Mouse (Mus musculus) heart, postnatal 4 days (tissue): ENCODE data around the gene Ephx4. TPM values are rescaled to one million over a fixed set of nuclear protein-coding genes. Genes with fewer than 3 reads are reported as not detected.
A peak's percentile ranks its signal among the peaks of the same experiment; 100 is the strongest.
"Not testable (repeated sequence)": the region's sequence is repeated elsewhere in the genome, so short reads cannot be mapped to it uniquely, and the experiment has no call there.

ENCODE experiments used
- DNase-seq: peaks from one replicate; pipeline ENCODE4 v3.0.0; 2021
- total RNA-seq, 2 experiments: library from RNA; stranded (reverse); gene quantifications; 2 replicates each; pipeline ENCODE4 v1.2.3; 2021

Ephx4 gene
- total RNA-seq: under 1 TPM; 0.36 to 0.62 TPM

- DNase-seq: no peak
These were observed at the start of gene Ephx4 for GRCm38 (mm10) chr5:107402436-107402835. Gene Ephx4 (plus strand): TSS chr5:107402736.

- DNase-seq: no peak
These were observed 48.6 kb upstream of the Ephx4 start for GRCm38 (mm10) chr5:107353981-107354380.

GRCm38 (mm10) chr5:107355801-107356200, 46.7 kb upstream of the Ephx4 start:
- DNase-seq: peak; percentile 27

GRCm38 (mm10) chr5:107357723-107358122, 44.8 kb upstream of the Ephx4 start:
- DNase-seq: no peak

GRCm38 (mm10) chr5:107359395-107360053, 43.0 kb upstream of the Ephx4 start:
- DNase-seq: peak; percentile 93

GRCm38 (mm10) chr5:107360054-107360730, 42.3 kb upstream of the Ephx4 start:
- no peak for DNase-seq

GRCm38 (mm10) chr5:107370040-107370439, 32.5 kb upstream of the Ephx4 start:
- no peak for DNase-seq

GRCm38 (mm10) chr5:107371335-107371734, 31.2 kb upstream of the Ephx4 start:
- DNase-seq: no peak

GRCm38 (mm10) chr5:107373256-107373655, 29.3 kb upstream of the Ephx4 start:
- DNase-seq: no peak

- DNase-seq: not testable (repeated sequence)
These were observed 16.1 kb upstream of the Ephx4 start for GRCm38 (mm10) chr5:107386448-107386847.

GRCm38 (mm10) chr5:107387788-107388187, 14.7 kb upstream of the Ephx4 start:
- no peak for DNase-seq

GRCm38 (mm10) chr5:107389373-107389772, 13.2 kb upstream of the Ephx4 start:
- no peak for DNase-seq

- no peak for DNase-seq
These were observed 8.1 kb upstream of the Ephx4 start for GRCm38 (mm10) chr5:107394437-107394836.

- peak; percentile 9 for DNase-seq
These were observed 743 bp downstream of the Ephx4 start for GRCm38 (mm10) chr5:107403011-107403946.

GRCm38 (mm10) chr5:107403947-107404684, 1.6 kb downstream of the Ephx4 start:
- DNase-seq: no peak

GRCm38 (mm10) chr5:107405361-107405760, 2.8 kb downstream of the Ephx4 start:
- no peak for DNase-seq

- no peak for DNase-seq
These were observed 7.8 kb downstream of the Ephx4 start for GRCm38 (mm10) chr5:107410305-107410704.

GRCm38 (mm10) chr5:107411326-107411725, 8.8 kb downstream of the Ephx4 start:
- no peak for DNase-seq

- DNase-seq: no peak
These were observed 9.7 kb downstream of the Ephx4 start for GRCm38 (mm10) chr5:107412285-107412684.

- no peak for DNase-seq
These were observed 12.6 kb downstream of the Ephx4 start for GRCm38 (mm10) chr5:107415098-107415497.

- no peak for DNase-seq
These were observed 19.1 kb downstream of the Ephx4 start for GRCm38 (mm10) chr5:107421676-107422075.

- no peak for DNase-seq
These were observed 28.7 kb downstream of the Ephx4 start, which contains the start of gene Lpcat2b for GRCm38 (mm10) chr5:107431249-107431648. Gene Lpcat2b (plus strand): TSS chr5:107431549.
